1 mouse cellular context compared by ENCODE assay signal in the genomic region with DNA sequence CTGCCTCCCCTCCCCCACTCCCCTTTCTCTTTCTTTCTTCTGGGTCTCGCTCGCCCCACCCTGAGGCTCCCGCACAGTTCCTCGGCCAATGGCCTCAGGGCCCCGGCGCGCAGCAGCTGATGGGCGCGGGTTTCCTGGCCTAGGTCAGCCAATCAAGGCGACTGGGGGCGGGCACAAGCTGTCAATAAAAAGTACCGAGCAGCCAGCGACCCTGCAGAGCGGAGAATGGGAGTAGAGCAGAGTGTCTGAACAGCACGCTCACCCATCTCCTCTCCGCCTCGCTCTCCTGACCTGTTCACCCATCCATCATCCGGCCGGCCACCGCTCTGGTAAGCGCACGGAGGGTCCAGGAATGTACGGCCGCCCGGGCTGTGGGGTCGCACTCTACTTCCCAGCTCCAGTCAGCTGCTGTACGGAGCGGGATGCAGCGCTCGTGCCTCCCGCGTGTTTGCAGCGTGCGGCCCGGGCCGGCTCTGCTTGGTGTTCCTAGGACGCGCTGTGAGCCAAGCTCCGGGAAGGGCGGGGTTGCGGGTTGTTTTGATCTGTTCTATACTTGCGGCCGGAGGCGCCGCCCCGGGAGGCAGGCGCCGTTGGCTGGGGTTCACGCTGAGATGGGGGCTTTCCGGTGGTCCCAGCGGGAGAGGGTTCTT.
TF ChIP-seq lines count a peak whose summit lies in the region.

A gene (plus strand): TSS at position 214 of the 650 bp plus-strand sequence.
A gene (minus strand): TSS at position 498 of the 650 bp plus-strand sequence.

TF ChIP-seq in CH12.LX, 34 proteins besides CTCF, POLR2A, EP300 and RAD21:
- TF ChIP-seq MXI1 (IDR thresholded peaks at IDR 0.05; ENCODE audit: low read depth, low read length) (peak; percentile 91), CHD1 (IDR thresholded peaks at IDR 0.05; ENCODE audit: low read depth, low read length) (no peak), POLR2AphosphoS2 (IDR thresholded peaks at IDR 0.05; ENCODE audit: low read depth, low read length) (peak; percentile 94), MAZ (IDR thresholded peaks at IDR 0.05; ENCODE audit: low read depth, low read length) (0 out of 2 replicates have a peak, but pooled peaks have one; percentile 60), MEF2A (IDR thresholded peaks at IDR 0.05; ENCODE audit: borderline replicate concordance, low read depth, low read length) (peak; percentile 40; the same call in 1 of the 2 replicates), TBP (conservative IDR thresholded peaks at IDR 0.05; ENCODE audit: low read depth, low read length) (peak; percentile 97), UBTF (IDR thresholded peaks at IDR 0.05; ENCODE audit: low read depth, low read length) (no peak; the same call in 1 of the 2 replicates), NRF1 (IDR thresholded peaks at IDR 0.05; ENCODE audit: low read depth, low read length) (peak; percentile 55), RCOR1 (conservative IDR thresholded peaks at IDR 0.05; ENCODE audit: low read depth, low read length) (no peak), ZMIZ1 (IDR thresholded peaks at IDR 0.05; ENCODE audit: low read depth, low read length) (peak; percentile 98), PAX5 (IDR thresholded peaks at IDR 0.05; ENCODE audit: low read length) (no peak), SIN3A (IDR thresholded peaks at IDR 0.05; ENCODE audit: low read length) (peak; percentile 67; the same call in 1 of the 2 replicates), USF1 (IDR thresholded peaks at IDR 0.05; ENCODE audit: low read depth, low read length) (0 out of 2 replicates have a peak, but pooled peaks have one; percentile 4), MYC (IDR thresholded peaks at IDR 0.05; ENCODE audit: low read depth, low read length) (peak; percentile 65; the same call in 1 of the 2 replicates), CHD2 (IDR thresholded peaks at IDR 0.05; ENCODE audit: low read length) (peak; percentile 92), IRF4 (IDR thresholded peaks at IDR 0.05; ENCODE audit: low read depth, low read length) (peak; percentile 10; the same call in 1 of the 2 replicates), NELFE (IDR thresholded peaks at IDR 0.05; ENCODE audit: low read depth, low read length) (peak; percentile 98), BHLHE40 (IDR thresholded peaks at IDR 0.05; ENCODE audit: low read depth, low read length) (peak; percentile 87), ETS1 (conservative IDR thresholded peaks at IDR 0.05; ENCODE audit: low read depth, low read length) (no peak; the same call in 1 of the 2 replicates), TCF12 (IDR thresholded peaks at IDR 0.05; ENCODE audit: low read depth, low read length) (peak; percentile 92), JUN (IDR thresholded peaks at IDR 0.05; ENCODE audit: insufficient read depth, low read depth, low read length) (no peak), ELF1 (IDR thresholded peaks at IDR 0.05; ENCODE audit: low read depth, low read length) (peak; percentile 67; the same call in 1 of the 2 replicates)
